Mouse (Mus musculus) cerebellum, adult 11-12 months (tissue): ENCODE measurements around the gene Arid4b.
A peak's percentile ranks its signal among the peaks of the same experiment; 100 is the strongest.
"Not testable (repeated sequence)": the region's sequence is repeated elsewhere in the genome, so short reads cannot be mapped to it uniquely, and the experiment has no call there.

Source experiments
- DNase-seq: peaks from one replicate; pipeline ENCODE4 v3.0.0; 2022

Gene Arid4b

GRCm38 (mm10) chr13:14063013-14063941 is at the start of gene Arid4b, which contains the start of gene Ggps1:
TSS of gene Arid4b (plus strand) at chr13:14063232.
TSS of gene Ggps1 (minus strand) at chr13:14063488.
- DNase-seq, result peak; percentile 99

- peak; percentile 58 for DNase-seq
Measured at GRCm38 (mm10) chr13:14014001-14014400, 49.0 kb upstream of the Arid4b start.

- peak; percentile 53 for DNase-seq
Measured at GRCm38 (mm10) chr13:14014540-14014939, 48.5 kb upstream of the Arid4b start.

- DNase-seq, result no peak
Measured at GRCm38 (mm10) chr13:14015609-14016008, 47.4 kb upstream of the Arid4b start.

GRCm38 (mm10) chr13:14018283-14018682 is 44.7 kb upstream of the Arid4b start:
- DNase-seq, result no peak

GRCm38 (mm10) chr13:14018852-14019251 is 44.2 kb upstream of the Arid4b start:
- no peak for DNase-seq

GRCm38 (mm10) chr13:14021417-14021816 is 41.6 kb upstream of the Arid4b start:
- not testable (repeated sequence) for DNase-seq

DNA sequence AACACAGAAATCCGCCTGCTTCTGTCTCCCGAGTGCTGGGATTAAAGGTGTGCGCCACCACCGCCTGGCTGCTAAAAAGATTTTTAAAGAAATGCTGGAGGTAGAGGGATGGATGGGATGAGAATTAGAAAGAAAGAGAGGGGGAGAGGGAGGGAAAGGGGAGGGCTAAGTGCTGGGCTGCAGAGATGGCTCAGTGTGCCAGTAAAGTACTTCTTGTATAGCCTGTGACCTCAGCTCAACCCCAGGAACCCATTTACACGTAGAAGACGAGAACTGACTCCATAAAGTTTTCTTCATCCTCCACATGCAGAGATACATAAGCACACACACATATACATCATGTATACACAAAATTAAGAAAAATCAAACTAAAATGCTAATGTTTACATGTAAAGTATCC is 37.5 kb upstream of the Arid4b start:
- DNase-seq, result no peak

GRCm38 (mm10) chr13:14026154-14026820 is 36.7 kb upstream of the Arid4b start:
- no peak for DNase-seq

- DNase-seq, result no peak
Measured at GRCm38 (mm10) chr13:14033309-14034072, 29.5 kb upstream of the Arid4b start.

DNA sequence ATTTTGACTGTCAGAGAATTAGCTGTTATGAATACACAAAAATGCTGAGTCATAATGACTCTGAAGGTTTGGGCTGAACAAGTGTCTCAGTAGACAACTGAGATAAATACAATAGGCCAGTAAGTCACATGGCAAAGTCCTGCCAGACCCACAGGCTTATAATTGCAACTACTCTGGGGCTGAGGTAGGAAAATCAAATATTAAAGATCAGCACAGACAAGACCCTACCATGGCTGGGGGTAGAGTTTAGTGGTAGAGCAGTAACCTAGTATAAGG is 29.0 kb upstream of the Arid4b start:
- no peak for DNase-seq

DNA sequence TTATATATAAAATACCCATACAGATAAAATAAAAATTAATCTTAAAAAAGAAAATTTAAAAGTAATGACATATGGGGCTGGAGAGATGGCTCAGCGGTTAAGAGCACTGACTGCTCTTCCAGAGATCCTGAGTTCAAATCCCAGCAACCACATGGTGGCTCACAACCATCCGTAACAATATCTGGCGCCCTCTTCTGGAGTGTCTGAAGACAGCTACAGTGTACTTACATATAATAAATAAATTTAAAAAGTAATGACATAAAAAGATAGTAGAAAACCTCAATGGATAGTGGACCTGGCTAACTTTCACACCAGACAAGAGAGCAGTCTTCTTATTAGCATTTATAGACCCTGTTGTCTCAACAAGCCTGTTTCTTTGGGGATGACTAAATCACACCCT is 27.7 kb upstream of the Arid4b start:
- not testable (repeated sequence) for DNase-seq

DNA sequence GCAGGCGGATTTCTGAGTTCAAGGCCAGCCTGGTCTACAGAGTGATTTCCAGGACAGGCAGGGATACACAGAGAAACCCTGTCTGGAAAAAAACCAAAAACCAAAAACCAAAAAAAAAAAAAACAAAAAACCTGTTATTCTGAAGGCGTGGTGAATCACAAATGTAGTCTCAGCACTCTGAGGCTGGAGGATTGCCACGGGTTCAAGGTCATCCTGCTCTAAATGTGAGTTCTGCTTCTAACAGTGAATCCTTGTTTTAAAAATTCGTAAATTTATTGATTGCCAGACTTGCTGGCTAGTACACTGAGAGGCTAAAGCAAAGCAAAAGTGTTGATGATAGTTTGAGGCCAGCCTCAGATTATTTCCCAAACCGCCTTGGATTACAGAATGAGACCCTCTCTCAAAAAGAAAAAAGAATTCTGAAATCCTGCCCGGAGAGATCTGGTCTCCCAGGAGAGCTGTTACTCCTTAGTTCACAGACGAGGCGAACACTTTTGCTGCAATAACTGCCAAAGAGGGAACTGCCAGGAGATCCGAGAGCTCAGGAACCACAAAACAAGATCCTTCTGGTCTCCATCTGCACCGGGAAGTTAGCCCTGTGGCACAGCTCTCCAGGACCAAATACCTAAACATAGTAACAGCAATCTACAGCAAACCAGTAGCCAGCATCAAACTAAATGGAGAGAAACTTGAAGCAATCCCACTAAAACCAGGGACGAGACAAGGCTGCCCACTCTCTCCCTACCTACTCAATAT is 27.0 kb upstream of the Arid4b start:
- DNase-seq, result no peak

DNA sequence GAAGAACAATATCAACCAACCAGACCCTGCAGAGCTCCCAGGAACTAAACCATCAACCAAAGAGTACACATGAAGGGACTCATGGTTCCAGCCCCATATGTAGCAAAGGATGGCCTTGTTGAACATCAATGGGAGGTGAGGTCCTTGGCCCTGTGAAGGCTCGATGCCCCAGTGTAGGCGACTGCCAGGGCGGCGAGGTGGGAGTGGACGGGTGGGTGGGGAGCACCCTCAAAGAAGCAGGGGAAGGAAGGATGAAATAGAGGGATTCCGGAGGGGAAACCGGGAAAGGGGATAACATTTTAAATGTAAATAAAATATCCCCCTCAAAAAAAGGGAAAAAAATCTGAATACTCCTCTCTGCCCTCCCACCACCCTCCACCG is 24.1 kb upstream of the Arid4b start:
- no peak for DNase-seq

GRCm38 (mm10) chr13:14039292-14039965 is 23.6 kb upstream of the Arid4b start, which contains the start of gene Tbce:
TSS of gene Tbce (minus strand) at chr13:14039638.
- peak; percentile 90 for DNase-seq

- DNase-seq, result no peak
Measured at GRCm38 (mm10) chr13:14040186-14040585, 22.8 kb upstream of the Arid4b start.

DNA sequence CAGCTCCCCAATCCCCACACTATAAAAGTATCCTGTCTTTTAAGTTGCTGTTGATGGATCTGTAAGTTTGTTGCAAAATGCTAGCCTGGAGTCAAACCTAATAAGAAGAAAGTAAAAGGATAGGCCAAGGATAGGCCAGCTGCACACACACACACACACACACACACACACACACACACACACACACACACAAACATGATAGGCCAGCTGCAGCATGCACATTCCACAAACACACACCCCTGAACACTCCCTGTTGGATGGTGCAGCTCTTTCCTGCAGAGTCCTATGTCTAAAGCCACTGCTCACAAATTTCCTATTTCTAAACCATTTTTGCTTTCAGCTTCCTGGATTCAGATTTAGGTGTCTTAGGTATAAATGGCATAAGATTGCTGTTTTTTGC is 19.2 kb upstream of the Arid4b start:
- no peak for DNase-seq

- no peak for DNase-seq
Measured at GRCm38 (mm10) chr13:14044521-14044920, 18.5 kb upstream of the Arid4b start.

GRCm38 (mm10) chr13:14049878-14050277 is 13.2 kb upstream of the Arid4b start:
- no peak for DNase-seq

DNA sequence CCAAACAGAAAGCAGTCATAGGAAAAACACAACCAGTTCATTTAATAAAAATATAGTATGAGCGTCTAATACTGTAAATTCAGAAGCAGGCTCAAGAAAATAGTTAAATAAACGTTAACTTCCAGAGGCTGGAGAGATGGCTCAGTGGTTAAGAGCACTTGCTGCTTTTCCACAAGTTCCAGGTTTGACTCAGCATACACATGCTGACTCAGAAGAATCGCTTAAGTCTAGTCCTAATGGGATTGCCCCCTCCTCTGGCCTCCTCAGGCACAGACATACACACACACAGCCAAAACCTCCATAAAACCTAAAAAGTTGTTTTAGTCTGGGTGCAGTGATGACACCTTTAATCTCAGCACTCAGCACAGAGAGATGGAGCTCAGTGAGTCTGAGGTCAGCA is 6.2 kb upstream of the Arid4b start:
- DNase-seq, result no peak

DNA sequence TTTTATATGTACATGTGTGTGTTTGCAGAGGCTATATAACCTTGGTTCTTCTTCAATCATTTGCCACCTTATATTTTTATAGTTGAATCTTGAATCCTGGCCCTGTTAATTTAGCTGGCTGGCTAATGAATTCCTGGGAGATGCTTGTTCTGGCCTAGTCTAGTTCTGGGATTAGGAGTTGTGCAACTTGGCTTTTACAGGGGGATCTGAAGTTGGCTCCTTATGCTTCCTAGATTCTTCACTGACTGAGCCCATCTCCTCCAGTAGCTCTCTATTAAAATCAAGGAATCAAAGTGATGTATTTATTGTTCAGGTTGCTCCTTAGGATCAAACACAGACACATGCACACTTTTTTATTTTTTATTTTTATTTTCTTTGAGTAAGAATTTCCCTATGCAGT is 3.5 kb upstream of the Arid4b start:
- no peak for DNase-seq
